Mouse (Mus musculus) MEL (cell line): ENCODE measurements around the gene Cacna1h. TPM values are rescaled to one million over a fixed set of nuclear protein-coding genes. Genes with fewer than 3 reads are reported as not detected.
A peak's percentile ranks its signal among the peaks of the same experiment; 100 is the strongest.

ENCODE experiments used
- DNase-seq: peaks from one replicate; pipeline ENCODE4 v3.0.0; 2011; ENCODE audit warnings: low read depth, low spot score
- H3K27ac ChIP-seq: 2 replicates; pipeline ENCODE4 v1.5.1; 2012; ENCODE audit warnings: low read depth, mild to moderate bottlenecking, control low read depth, low read length, moderate library complexity; ENCODE audit not compliant: control insufficient read depth
- H3K27me3 ChIP-seq, 2 experiments: fragments of 150-350 bp in 1 of 2; sonication (generic) in 1 of 2; 2 replicates each; pipeline ENCODE4 v1.6.1; 2012; ENCODE audit warnings: low read length in 2 of 2, mild to moderate bottlenecking in 2 of 2, improper control_type of control experiment in 1 of 2, moderate library complexity in 1 of 2; ENCODE audit not compliant: insufficient read depth in 2 of 2, control insufficient read depth in 1 of 2
- H3K36me3 ChIP-seq, 2 experiments: 2 replicates each; pipeline ENCODE4 v1.6.1; 2012 to 2014; ENCODE audit warnings: low read length in 2 of 2, improper control_type of control experiment in 1 of 2, inconsistent platforms in 1 of 2, mild to moderate bottlenecking in 1 of 2; ENCODE audit not compliant: insufficient read depth in 2 of 2, control insufficient read depth in 1 of 2
- H3K4me1 ChIP-seq, 2 experiments: fragments of 150-350 bp in 1 of 2; sonication (generic) in 1 of 2; 2 replicates each; pipeline ENCODE4 v1.6.1; 2012; ENCODE audit warnings: low read length in 2 of 2, improper control_type of control experiment in 1 of 2, mild to moderate bottlenecking in 1 of 2; ENCODE audit not compliant: insufficient read depth in 2 of 2, control insufficient read depth in 1 of 2
- H3K4me3 ChIP-seq, 2 experiments: fragments of 150-350 bp in 1 of 2; sonication (generic) in 1 of 2; 2 replicates each; pipeline ENCODE4 v1.5.1; 2012; ENCODE audit warnings: low read depth in 2 of 2, low read length in 2 of 2, mild to moderate bottlenecking in 2 of 2, moderate library complexity in 2 of 2, control low read depth in 1 of 2, improper control_type of control experiment in 1 of 2; ENCODE audit not compliant: control insufficient read depth in 1 of 2, insufficient read depth in 1 of 2
- H3K79me2 ChIP-seq: 2 replicates; pipeline ENCODE4 v1.6.1; 2012; ENCODE audit warnings: mild to moderate bottlenecking, low read length, moderate library complexity; ENCODE audit not compliant: control insufficient read depth, poor library complexity, insufficient read depth
- H3K9ac ChIP-seq: 2 replicates; pipeline ENCODE4 v1.6.1; 2012; ENCODE audit warnings: low read depth, mild to moderate bottlenecking, control low read depth, low read length, moderate library complexity; ENCODE audit not compliant: control insufficient read depth, poor library complexity, severe bottlenecking
- H3K9me3 ChIP-seq: fragments of 150-350 bp; sonication (generic); replicated peaks from 2 replicates; pipeline ENCODE4 v1.6.1; 2012; ENCODE audit warnings: mild to moderate bottlenecking, low read length, improper control_type of control experiment, moderate library complexity; ENCODE audit not compliant: insufficient read depth
- BHLHE40 ChIP-seq: IDR thresholded peaks from 2 replicates; pipeline ENCODE4 v1.6.1; 2012; ENCODE audit warnings: low read depth, mild to moderate bottlenecking, inconsistent platforms, low read length, improper control_type of control experiment, borderline replicate concordance
- CTCF ChIP-seq, 3 experiments: IDR thresholded peaks in 2 of 3; conservative IDR thresholded peaks in 1 of 3; 2 replicates each; pipeline ENCODE4 v1.5.1; 2011 to 2012; ENCODE audit warnings: low read length in 3 of 3, low read depth in 2 of 3, mild to moderate bottlenecking in 2 of 3, improper control_type of control experiment in 1 of 3, inconsistent platforms in 1 of 3, mixed read lengths in 1 of 3, moderate library complexity in 1 of 3; ENCODE audit not compliant: control insufficient read depth in 1 of 3, insufficient read depth in 1 of 3, poor library complexity in 1 of 3, severe bottlenecking in 1 of 3
- E2F4 ChIP-seq: IDR thresholded peaks from 2 replicates; pipeline ENCODE4 v1.6.1; 2011; ENCODE audit warnings: low read depth, low read length, improper control_type of control experiment, borderline replicate concordance
- ELF1 ChIP-seq: IDR thresholded peaks from 2 replicates; pipeline ENCODE4 v1.6.1; 2014; ENCODE audit warnings: low read depth, mild to moderate bottlenecking, inconsistent platforms, low read length, improper control_type of control experiment, moderate library complexity
- EP300 ChIP-seq, 2 experiments: IDR thresholded peaks; 2 replicates each; pipeline ENCODE4 v1.6.1; 2011; ENCODE audit warnings: improper control_type of control experiment in 2 of 2, low read length in 2 of 2, low read depth in 1 of 2, mild to moderate bottlenecking in 1 of 2
- GATA1 ChIP-seq: IDR thresholded peaks from 2 replicates; pipeline ENCODE4 v1.6.1; 2011; ENCODE audit warnings: low read depth, low read length, improper control_type of control experiment
- KAT2A ChIP-seq: conservative IDR thresholded peaks from 2 replicates; pipeline ENCODE4 v1.6.1; 2012; ENCODE audit warnings: low read depth, low read length, improper control_type of control experiment, inconsistent platforms
- MAFK ChIP-seq: IDR thresholded peaks from 2 replicates; pipeline ENCODE4 v1.6.1; 2011; ENCODE audit warnings: low read depth, mild to moderate bottlenecking, low read length, improper control_type of control experiment, borderline replicate concordance
- MAX ChIP-seq: IDR thresholded peaks from 2 replicates; pipeline ENCODE4 v1.6.1; 2011; ENCODE audit warnings: low read length, improper control_type of control experiment
- MAZ ChIP-seq: IDR thresholded peaks from 2 replicates; pipeline ENCODE4 v1.6.1; 2012; ENCODE audit warnings: low read depth, mild to moderate bottlenecking, inconsistent platforms, low read length, improper control_type of control experiment
- MYC ChIP-seq: IDR thresholded peaks from 2 replicates; pipeline ENCODE4 v1.6.1; 2011; ENCODE audit warnings: low read depth, mild to moderate bottlenecking, low read length, improper control_type of control experiment, moderate library complexity
- NRF1 ChIP-seq: IDR thresholded peaks from 2 replicates; pipeline ENCODE4 v1.6.1; 2014; ENCODE audit warnings: low read depth, mild to moderate bottlenecking, inconsistent platforms, low read length, improper control_type of control experiment, moderate library complexity; ENCODE audit not compliant: poor library complexity, insufficient read depth, severe bottlenecking
- POLR2A ChIP-seq, 2 experiments: IDR thresholded peaks; 2 replicates each; pipeline ENCODE4 v1.6.1; 2011 to 2012; ENCODE audit warnings: low read length in 2 of 2, mild to moderate bottlenecking in 2 of 2, control low read depth in 1 of 2, improper control_type of control experiment in 1 of 2, low read depth in 1 of 2, moderate library complexity in 1 of 2; ENCODE audit not compliant: control insufficient read depth in 1 of 2, insufficient read depth in 1 of 2, poor library complexity in 1 of 2
- POLR2AphosphoS2 ChIP-seq: IDR thresholded peaks from 2 replicates; pipeline ENCODE4 v1.6.1; 2011; ENCODE audit warnings: low read length, improper control_type of control experiment
- POLR2AphosphoS5 ChIP-seq: IDR thresholded peaks from 2 replicates; pipeline ENCODE4 v1.6.1; 2012; ENCODE audit warnings: low read depth, borderline replicate concordance, mild to moderate bottlenecking, inconsistent platforms, low read length, moderate library complexity, mixed read lengths
- RAD21 ChIP-seq: IDR thresholded peaks from 2 replicates; pipeline ENCODE4 v1.6.1; 2011; ENCODE audit warnings: mild to moderate bottlenecking, low read depth, low read length, improper control_type of control experiment
- SMC3 ChIP-seq: IDR thresholded peaks from 2 replicates; pipeline ENCODE4 v1.6.1; 2011; ENCODE audit warnings: low read depth, low read length, improper control_type of control experiment
- TAL1 ChIP-seq: IDR thresholded peaks from 2 replicates; pipeline ENCODE4 v1.6.1; 2012; ENCODE audit warnings: mild to moderate bottlenecking, inconsistent platforms, low read length, moderate library complexity, mixed read lengths
- TBP ChIP-seq: IDR thresholded peaks from 2 replicates; pipeline ENCODE4 v1.8.0; 2011; ENCODE audit warnings: low read depth, low read length, improper control_type of control experiment
- TCF12 ChIP-seq: IDR thresholded peaks from 2 replicates; pipeline ENCODE4 v1.6.1; 2014; ENCODE audit warnings: low read depth, mild to moderate bottlenecking, inconsistent platforms, low read length, improper control_type of control experiment, moderate library complexity
- UBTF ChIP-seq: IDR thresholded peaks from 2 replicates; pipeline ENCODE4 v1.6.1; 2012; ENCODE audit warnings: low read depth, mild to moderate bottlenecking, inconsistent platforms, low read length, improper control_type of control experiment, moderate library complexity, borderline replicate concordance; ENCODE audit not compliant: insufficient read depth
- USF2 ChIP-seq, 2 experiments: IDR thresholded peaks; 2 replicates each; pipeline ENCODE4 v1.6.1; 2011 to 2012; ENCODE audit warnings: improper control_type of control experiment in 2 of 2, low read length in 2 of 2, borderline replicate concordance in 1 of 2, inconsistent platforms in 1 of 2, low read depth in 1 of 2, mild to moderate bottlenecking in 1 of 2; ENCODE audit not compliant: insufficient read depth in 1 of 2
- ZC3H11A ChIP-seq: IDR thresholded peaks from 2 replicates; pipeline ENCODE4 v1.6.1; 2012; ENCODE audit warnings: low read depth, mild to moderate bottlenecking, inconsistent platforms, low read length, improper control_type of control experiment
- ZKSCAN1 ChIP-seq: IDR thresholded peaks from 2 replicates; pipeline ENCODE4 v1.6.1; 2012; ENCODE audit warnings: low read depth, mild to moderate bottlenecking, inconsistent platforms, low read length, improper control_type of control experiment, moderate library complexity
- polyA plus RNA-seq, 2 experiments: library from polyadenylated mRNA; stranded (reverse) in 1 of 2; unstranded in 1 of 2; fragments of >175 nt in 1 of 2; fragments of >200 nt in 1 of 2; gene quantifications; 2 replicates each; pipeline versions ENCODE4 v1.2.1 to v1.2.4; 2012; ENCODE audit warnings: low replicate concordance in 2 of 2, low read depth in 1 of 2; ENCODE audit not compliant: insufficient read length in 2 of 2, insufficient read depth in 1 of 2, missing spikeins in 1 of 2
- total RNA-seq: library from RNA; depleted of rRNA; stranded (reverse); fragments of 300-350 nt; gene quantifications from 2 replicates; pipeline ENCODE4 v1.2.3, GENCODE M21; 2012

The Cacna1h gene
- total and polyA plus RNA-seq, 3 experiments = 0.25 to 0.31 TPM; not detected in 1

DNA sequence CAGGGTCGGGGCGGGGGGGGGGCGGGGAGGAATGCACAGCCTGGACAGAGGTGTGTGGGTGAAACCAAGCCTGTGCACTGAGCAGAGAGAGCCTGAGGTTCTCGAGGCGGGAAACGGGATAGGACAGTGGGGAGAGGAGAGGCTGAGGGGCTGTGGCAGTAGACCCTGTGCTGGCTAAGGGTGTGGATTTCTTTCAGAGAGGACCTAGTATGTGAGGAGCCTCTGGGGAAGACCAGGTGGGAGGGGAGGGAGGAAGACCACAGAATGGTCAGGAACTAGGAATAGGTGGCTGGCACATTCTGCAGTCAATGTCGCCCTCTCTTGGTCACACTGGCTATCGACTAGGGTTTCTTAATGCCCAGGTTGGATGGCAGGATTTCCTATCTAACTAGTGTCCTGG is 36.2 kb upstream of the Cacna1h start:
- H3K27me3 ChIP-seq = peaks cover 2 to 3% of the 10 kb centered on the region in 2 experiments; a peak in 3 of 4 replicates
- H3K9me3 ChIP-seq = no peaks in the 10 kb centered on the region
- peak; percentile 23 for DNase-seq

DNA sequence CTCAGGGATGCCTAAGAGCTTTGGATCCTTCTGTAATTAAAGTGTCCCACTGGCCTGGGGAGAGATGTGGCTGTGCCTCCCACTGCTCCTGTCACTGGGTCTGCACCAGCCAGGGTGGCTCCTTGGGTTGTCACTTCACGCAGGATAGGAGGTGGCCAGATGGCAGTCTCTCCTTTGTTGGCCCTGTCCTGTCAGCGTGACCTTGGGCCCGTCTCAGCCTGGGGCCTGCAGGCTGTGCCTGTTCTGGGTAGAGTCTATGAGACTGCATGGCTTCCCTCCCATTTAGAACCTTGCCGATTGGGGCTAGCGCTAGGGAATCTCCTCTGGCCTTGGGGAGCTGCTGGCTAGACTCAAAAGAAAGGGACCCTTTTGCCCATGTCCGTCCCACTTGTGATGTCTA is 34.7 kb upstream of the Cacna1h start:
- Histone ChIP-seq H3K4me3 (no peak overlapping the region), H3K36me3 (no peaks in the 10 kb centered on the region), H3K79me2 (no peaks in the 10 kb centered on the region), H3K27ac (no peak overlapping the region), H3K4me1 (no peaks in the 10 kb centered on the region), H3K9me3 (no peaks in the 10 kb centered on the region), H3K9ac (no peak overlapping the region)
- no peak for TF ChIP-seq UBTF
- no peak for TF ChIP-seq USF2 (IDR thresholded peaks at IDR 0.05; ENCODE audit: borderline replicate concordance in 1 of 2, insufficient read depth in 1 of 2, low read depth in 1 of 2, low read length in 2 of 2)
- TF ChIP-seq MAFK = no peak
- TF ChIP-seq MAZ = no peak
- TF ChIP-seq BHLHE40 = no peak
- no peak for TF ChIP-seq ZC3H11A
- TF ChIP-seq ZKSCAN1 = no peak
- TF ChIP-seq POLR2AphosphoS5 = no peak
- no peak for TF ChIP-seq E2F4
- TF ChIP-seq POLR2AphosphoS2 = no peak
- TF ChIP-seq TBP = no peak
- TF ChIP-seq POLR2A (IDR thresholded peaks at IDR 0.05; ENCODE audit: control insufficient read depth in 1 of 2, insufficient read depth in 1 of 2, low read depth in 1 of 2, low read length in 2 of 2, poor library complexity in 1 of 2) = no peak
- TF ChIP-seq MYC = no peak
- no peak for TF ChIP-seq EP300 (IDR thresholded peaks at IDR 0.05; ENCODE audit: low read depth in 1 of 2, low read length in 2 of 2)
- TF ChIP-seq MAX = no peak
- TF ChIP-seq, all 39 proteins: peak for 0
- H3K27me3 ChIP-seq = peaks cover 2 to 3% of the 10 kb centered on the region in 2 experiments; a peak in 3 of 4 replicates
- DNase-seq = no peak

More for the DNA sequence above, 36.2 kb upstream of the Cacna1h start:
- Histone ChIP-seq H3K4me3 (no peak overlapping the region), H3K27ac (no peak overlapping the region), H3K4me1 (no peaks in the 10 kb centered on the region), H3K36me3 (no peaks in the 10 kb centered on the region)
- TF ChIP-seq ZC3H11A = peak; percentile 43
- TF ChIP-seq NRF1 = no peak
- TF ChIP-seq GATA1 = no peak
- TF ChIP-seq POLR2AphosphoS5 = no peak
- TF ChIP-seq USF2 (IDR thresholded peaks at IDR 0.05; ENCODE audit: borderline replicate concordance in 1 of 2, insufficient read depth in 1 of 2, low read depth in 1 of 2, low read length in 2 of 2) = no peak
- no peak for TF ChIP-seq E2F4
- no peak for TF ChIP-seq TAL1
- TF ChIP-seq ZKSCAN1 = no peak
- no peak for TF ChIP-seq MAFK
- TF ChIP-seq RAD21 = peak; percentile 77
- TF ChIP-seq SMC3 = peak; percentile 53
- no peak for TF ChIP-seq TCF12
- TF ChIP-seq POLR2AphosphoS2 = no peak
- TF ChIP-seq KAT2A = no peak
- peak; percentile 41 to 74 (median 71) for TF ChIP-seq CTCF (IDR thresholded peaks at IDR 0.05 in 2 of 3, conservative IDR thresholded peaks at IDR 0.05 in 1 of 3; ENCODE audit: control insufficient read depth in 1 of 3, insufficient read depth in 1 of 3, low read depth in 2 of 3, low read length in 3 of 3, poor library complexity in 1 of 3, severe bottlenecking in 1 of 3)
- no peak for TF ChIP-seq ELF1
- TF ChIP-seq, all 39 proteins: peak for 4
- no peaks in the 10 kb centered on the region for H3K79me2 ChIP-seq
- no peak overlapping the region for H3K9ac ChIP-seq
